Mouse (Mus musculus) intestine, embryonic 14.5 days (tissue): ENCODE measurements around the gene Olfr159. TPM values are rescaled to one million over a fixed set of nuclear protein-coding genes. Genes with fewer than 3 reads are reported as not detected.

ENCODE experiments used
- ATAC-seq: fragments of 200-750 bp; cut with Nextera tagmentation; replicated peaks from 2 replicates; pipeline ENCODE4 v1.8.0; 2017; ENCODE audit warnings: low read depth, moderate number of reproducible peaks, moderate TSS enrichment, moderate library complexity; ENCODE audit not compliant: low FRiP score, low TSS enrichment
- DNase-seq: peaks from one replicate; pipeline ENCODE4 v3.0.0-alpha.2; 2018; ENCODE audit warnings: low spot score
- H3K27ac ChIP-seq: fragments of 300-500 bp; sonication (generic); 2 replicates; pipeline ENCODE4 v1.5.1; 2014; ENCODE audit warnings: low read depth, mild to moderate bottlenecking, control low read depth
- H3K27me3 ChIP-seq: fragments of 300-500 bp; sonication (generic); replicated peaks from 2 replicates; pipeline ENCODE4 v1.6.1; 2014; ENCODE audit warnings: low read length, control low read depth; ENCODE audit not compliant: control insufficient read depth, insufficient read depth
- H3K36me3 ChIP-seq: fragments of 300-500 bp; sonication (generic); 2 replicates; pipeline ENCODE4 v1.6.1; 2014; ENCODE audit warnings: low read length, control low read depth; ENCODE audit not compliant: control insufficient read depth, insufficient read depth
- H3K4me1 ChIP-seq: fragments of 300-500 bp; sonication (generic); replicated peaks from 2 replicates; pipeline ENCODE4 v1.6.1; 2014; ENCODE audit warnings: low read length, control low read depth, mixed read lengths; ENCODE audit not compliant: control insufficient read depth, insufficient read depth
- H3K4me2 ChIP-seq: fragments of 300-500 bp; sonication (generic); 2 replicates; pipeline ENCODE4 v1.6.1; 2014; ENCODE audit warnings: low read length
- H3K4me3 ChIP-seq: fragments of 300-500 bp; sonication (generic); 2 replicates; pipeline ENCODE4 v1.5.1; 2014; ENCODE audit warnings: low read depth, low read length, control low read depth, mixed read lengths
- H3K9ac ChIP-seq: fragments of 300-500 bp; sonication (generic); 2 replicates; pipeline ENCODE4 v1.6.1; 2014; ENCODE audit warnings: mild to moderate bottlenecking, low read length
- H3K9me3 ChIP-seq: fragments of 300-500 bp; sonication (generic); 2 replicates; pipeline ENCODE4 v1.6.1; 2016; ENCODE audit warnings: low read length, control low read depth; ENCODE audit not compliant: control insufficient read depth
- WGBS: fragments of 180-500 bp; shearing (Covaris S2); extraction: QIAGEN DNeasy Blood & Tissue Kit; methylation state at CpG from one replicate; pipeline ENCODE4 v1.1.7; 2014; 5-methylcytosine and 5-hydroxymethylcytosine counted together
- polyA plus RNA-seq: library from polyadenylated mRNA; unstranded; fragments of >200 nt; fragmentation: Nextera tagmentation; extraction: Ambion mirVana; gene quantifications from 2 replicates; pipeline ENCODE4 v1.2.1, GENCODE M21; 2014

Olfr159 gene
- polyA plus RNA-seq, 1 experiment from 2014 or later: not detected

DNA sequence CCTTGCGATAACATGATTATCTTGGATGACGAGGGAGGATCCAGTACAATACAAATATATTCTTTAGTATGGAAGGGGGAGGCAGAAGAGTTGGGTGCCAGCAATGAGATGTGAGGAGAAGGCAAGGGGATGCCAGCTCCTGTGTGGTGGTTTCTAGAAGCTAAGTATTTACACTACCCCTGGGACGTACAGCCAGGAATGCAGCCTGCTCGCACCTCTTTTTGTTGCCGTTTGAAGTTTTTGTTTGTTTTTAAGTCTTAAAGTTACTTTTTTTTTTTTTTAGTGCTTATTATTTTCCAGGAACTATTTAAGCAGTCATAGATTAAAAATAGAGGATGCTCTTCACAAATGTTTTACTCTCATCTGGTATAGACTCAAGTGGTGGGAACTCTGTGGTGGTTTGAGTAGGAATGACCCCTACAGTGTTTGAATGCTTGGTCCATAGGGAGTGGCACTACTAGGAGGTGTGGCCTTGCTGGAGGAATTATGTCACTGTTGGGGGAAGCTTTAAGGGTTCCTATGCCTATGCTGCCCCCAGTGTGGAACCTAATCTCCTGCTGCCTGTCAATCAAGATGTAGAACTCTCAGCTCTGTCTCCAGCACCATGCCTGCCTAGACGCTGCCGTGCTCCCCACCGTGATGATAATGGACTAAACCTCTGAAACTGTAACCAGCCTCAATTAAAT, 31.7 kb downstream of the Olfr159 start:
- ATAC-seq (no peak), DNase-seq (no peak)
- no peak overlapping the region for H3K27ac ChIP-seq
- no peaks in the 10 kb centered on the region for H3K27me3 ChIP-seq
- H3K9me3 ChIP-seq: no peaks in the 10 kb centered on the region
- H3K4me1 ChIP-seq: no peaks in the 10 kb centered on the region
- no peaks in the 10 kb centered on the region for H3K36me3 ChIP-seq
- 59% methylated on average over 8 of the region's 8 CpGs for WGBS
- no peak overlapping the region for H3K9ac ChIP-seq
- no peak overlapping the region for H3K4me2 ChIP-seq
- no peak overlapping the region for H3K4me3 ChIP-seq

DNA sequence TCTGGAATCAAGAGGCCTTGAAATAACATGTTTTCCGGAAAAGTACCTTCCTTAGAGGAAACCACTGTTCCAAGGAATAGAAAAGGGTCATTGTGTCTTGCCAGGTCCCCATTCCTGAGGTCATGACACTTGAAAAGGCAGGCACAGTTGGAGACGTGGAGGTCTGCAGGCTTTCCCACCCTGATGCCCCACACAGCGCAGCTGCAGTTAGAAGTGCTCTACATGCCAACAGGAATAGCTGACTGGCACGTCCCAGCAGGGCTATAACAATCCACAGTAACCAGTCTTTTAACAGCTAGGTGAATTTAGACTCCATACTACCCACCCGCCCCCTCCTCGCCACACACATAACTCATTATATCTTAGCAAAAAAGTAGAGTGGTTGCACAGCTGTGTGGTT, 33.7 kb downstream of the Olfr159 start:
- Histone ChIP-seq H3K36me3 (no peaks in the 10 kb centered on the region), H3K27ac (no peak overlapping the region), H3K9me3 (no peaks in the 10 kb centered on the region), H3K9ac (no peak overlapping the region), H3K27me3 (no peaks in the 10 kb centered on the region), H3K4me2 (no peak overlapping the region), H3K4me3 (no peak overlapping the region), H3K4me1 (no peaks in the 10 kb centered on the region)
- ATAC-seq: no peak
- WGBS: 79% methylated on average over 6 of the region's 6 CpGs
- DNase-seq: no peak

DNA sequence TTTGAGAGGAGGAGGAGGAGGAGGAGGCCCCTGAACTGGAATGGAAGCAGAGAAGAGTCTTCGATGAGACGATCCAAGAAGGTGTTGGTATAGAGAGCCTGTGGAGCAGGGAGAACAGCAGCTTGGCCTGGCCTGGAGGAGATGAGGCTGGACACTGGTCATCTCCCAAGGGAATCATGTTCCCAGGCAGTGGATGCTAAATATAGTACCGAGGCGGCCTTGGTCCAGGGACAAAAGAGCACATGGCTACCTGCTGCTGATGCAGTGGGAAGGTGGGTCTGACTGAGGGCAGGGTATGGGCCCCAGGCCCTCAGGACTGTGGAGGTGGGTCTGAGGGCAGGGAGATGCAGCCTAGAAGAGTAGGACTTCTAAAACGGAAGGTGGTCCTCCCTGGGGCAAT, 37.6 kb downstream of the Olfr159 start:
- no peak overlapping the region for H3K27ac ChIP-seq
- no peak overlapping the region for H3K9ac ChIP-seq
- WGBS: 85% methylated on average over 5 of the region's 5 CpGs
- H3K36me3 ChIP-seq: no peaks in the 10 kb centered on the region
- peaks cover 9% of the 10 kb centered on the region for H3K4me1 ChIP-seq
- no peaks in the 10 kb centered on the region for H3K27me3 ChIP-seq
- ATAC-seq (no peak), DNase-seq (no peak)
- no peaks in the 10 kb centered on the region for H3K9me3 ChIP-seq
- no peak overlapping the region for H3K4me2 ChIP-seq
- H3K4me3 ChIP-seq: no peak overlapping the region

DNA sequence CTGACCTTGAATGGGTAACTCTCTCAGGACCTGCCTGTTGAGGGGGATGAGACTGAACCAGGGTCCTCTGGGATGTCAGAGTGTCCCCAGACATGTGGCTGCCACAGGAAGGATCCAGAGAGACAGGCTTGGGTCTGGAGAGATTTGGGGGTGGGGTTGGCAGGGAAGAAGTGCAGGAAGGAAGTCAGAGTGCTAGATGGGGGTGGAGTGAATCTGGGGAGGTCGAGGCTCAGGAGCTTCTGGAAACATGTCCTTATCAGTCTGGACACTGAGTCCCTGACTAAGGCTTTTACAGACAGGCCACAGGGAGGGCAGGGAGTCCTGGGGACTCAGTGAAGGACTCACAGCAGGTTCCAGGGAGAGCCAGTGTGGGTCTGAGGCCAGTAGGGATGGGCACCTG, 38.6 kb downstream of the Olfr159 start:
- Histone ChIP-seq H3K9me3 (no peaks in the 10 kb centered on the region), H3K4me3 (no peak overlapping the region), H3K4me2 (no peak overlapping the region), H3K27ac (no peak overlapping the region), H3K4me1 (peaks cover 17% of the 10 kb centered on the region), H3K36me3 (no peaks in the 10 kb centered on the region), H3K9ac (no peak overlapping the region), H3K27me3 (no peaks in the 10 kb centered on the region)
- ATAC-seq (no peak), DNase-seq (no peak)
- whole genome bisulfite sequencing: 12% methylated on average over 1 of the region's 1 CpGs

DNA sequence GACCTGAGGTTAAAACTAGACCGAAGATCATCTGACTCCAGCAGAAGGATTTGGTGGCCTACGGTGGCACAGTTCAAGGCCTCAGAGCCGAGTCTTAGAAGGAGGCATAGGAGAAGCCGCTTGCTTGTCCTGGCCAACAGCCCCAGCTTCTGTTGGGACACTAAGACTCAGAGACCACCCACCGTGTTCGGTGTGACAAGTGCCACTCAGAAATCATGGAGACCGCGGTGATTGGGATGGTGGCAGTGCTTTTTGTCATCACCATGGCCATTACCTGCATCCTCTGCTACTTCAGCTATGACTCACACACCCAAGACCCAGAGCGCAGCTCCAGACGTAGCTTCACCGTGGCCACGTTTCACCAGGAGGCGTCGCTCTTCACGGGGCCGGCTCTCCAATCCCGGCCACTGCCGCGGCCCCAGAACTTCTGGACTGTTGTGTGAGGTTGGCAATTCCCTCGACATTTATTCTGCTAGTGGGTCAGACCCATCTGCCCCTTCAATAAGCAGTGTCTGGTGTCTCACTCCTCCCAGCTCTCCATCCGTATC, 40.0 kb downstream of the Olfr159 start:
- Histone ChIP-seq H3K9me3 (no peaks in the 10 kb centered on the region), H3K4me3 (no peak overlapping the region), H3K9ac (no peak overlapping the region), H3K27me3 (no peaks in the 10 kb centered on the region), H3K4me1 (peaks cover 22% of the 10 kb centered on the region), H3K36me3 (no peaks in the 10 kb centered on the region), H3K27ac (no peak overlapping the region), H3K4me2 (no peak overlapping the region)
- DNase-seq: no peak
- 64% methylated on average over 21 of the region's 21 CpGs for WGBS
- ATAC-seq: no peak

DNA sequence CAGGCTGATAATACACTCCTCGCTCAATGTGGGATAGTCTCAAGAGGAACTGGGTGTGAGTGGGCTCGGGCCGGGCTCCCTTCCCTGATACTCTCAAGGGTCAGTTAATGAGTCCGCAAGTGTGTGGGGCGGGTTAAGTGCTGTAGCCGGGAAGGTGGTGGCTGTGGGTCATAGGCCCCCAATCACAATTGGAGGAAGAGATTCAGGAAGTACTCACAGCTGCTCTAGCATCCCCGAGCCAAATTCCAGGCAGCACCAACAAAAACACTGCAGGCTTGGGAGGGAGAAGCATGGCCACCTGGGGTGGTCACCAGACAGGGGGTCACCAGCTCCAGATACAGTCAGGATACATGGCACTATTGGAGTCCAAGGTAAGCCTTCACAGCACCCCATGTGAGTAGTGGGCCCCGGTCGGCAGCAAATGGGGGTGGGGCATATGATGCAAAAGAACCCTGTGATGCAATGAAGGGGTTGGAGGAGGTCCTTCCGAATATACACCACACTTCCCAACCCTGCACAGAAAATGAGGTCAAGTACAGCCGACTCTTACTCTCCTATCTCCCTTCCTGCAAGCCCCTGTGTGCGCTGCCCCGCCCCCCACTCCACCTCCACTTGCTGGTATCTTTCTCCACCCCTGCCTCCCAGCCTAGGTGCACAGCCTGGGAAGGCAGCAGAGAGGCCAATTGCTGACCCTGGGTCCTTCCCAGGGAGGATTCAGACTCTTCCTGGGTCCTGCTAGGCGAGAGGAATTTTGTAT, 40.8 kb downstream of the Olfr159 start, which contains the start of gene Spaar:
Gene Spaar (plus strand): TSS at position 241 of the 757 bp plus-strand sequence.
- Histone ChIP-seq H3K9ac (no peak within 1 kb of the TSS), H3K4me2 (no peak within 1 kb of the TSS)
- ATAC-seq: no peak

DNA sequence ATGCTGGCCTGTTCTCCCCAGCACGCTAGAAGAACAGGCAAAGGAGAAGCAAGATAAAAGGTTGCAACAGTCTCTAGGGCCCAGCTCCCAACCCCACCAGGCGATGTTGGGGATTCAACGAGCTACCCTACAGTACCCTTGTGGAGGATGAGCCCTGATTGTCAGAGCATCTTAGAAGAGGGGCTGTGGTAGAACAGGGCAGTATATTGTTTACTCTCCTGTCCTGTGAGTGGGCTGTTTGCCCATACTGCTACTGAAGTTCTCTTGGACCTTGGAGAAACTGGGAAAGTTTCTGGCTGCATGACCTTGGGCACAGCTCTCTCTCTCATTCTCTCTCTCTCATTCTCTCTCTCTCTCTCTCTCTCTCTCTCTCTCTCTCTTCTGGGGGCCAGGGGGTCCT, 41.7 kb downstream of the Olfr159 start:
- Histone ChIP-seq H3K4me1 (peaks cover 22% of the 10 kb centered on the region), H3K9me3 (no peaks in the 10 kb centered on the region), H3K4me3 (no peak overlapping the region), H3K27ac (peak overlapping the region; percentile 57; the same call in 1 of the 2 replicates), H3K9ac (no peak overlapping the region), H3K4me2 (no peak overlapping the region), H3K27me3 (no peaks in the 10 kb centered on the region), H3K36me3 (no peaks in the 10 kb centered on the region)
- ATAC-seq: no peak
- DNase-seq: no peak
- WGBS: 74% methylated on average over 3 of the region's 3 CpGs

More for the DNA sequence above, 40.8 kb downstream of the Olfr159 start, which contains the start of gene Spaar:
- no peak for DNase-seq
- WGBS: 53% methylated on average over 14 of the region's 14 CpGs
- Histone ChIP-seq H3K36me3 (no peaks in the 10 kb centered on the region), H3K4me3 (no peak within 1 kb of the TSS), H3K9me3 (no peaks in the 10 kb centered on the region), H3K4me1 (peaks cover 22% of the 10 kb centered on the region), H3K27ac (peak within 1 kb of the TSS; percentile 57; the same call in 1 of the 2 replicates), H3K27me3 (no peaks in the 10 kb centered on the region)

DNA sequence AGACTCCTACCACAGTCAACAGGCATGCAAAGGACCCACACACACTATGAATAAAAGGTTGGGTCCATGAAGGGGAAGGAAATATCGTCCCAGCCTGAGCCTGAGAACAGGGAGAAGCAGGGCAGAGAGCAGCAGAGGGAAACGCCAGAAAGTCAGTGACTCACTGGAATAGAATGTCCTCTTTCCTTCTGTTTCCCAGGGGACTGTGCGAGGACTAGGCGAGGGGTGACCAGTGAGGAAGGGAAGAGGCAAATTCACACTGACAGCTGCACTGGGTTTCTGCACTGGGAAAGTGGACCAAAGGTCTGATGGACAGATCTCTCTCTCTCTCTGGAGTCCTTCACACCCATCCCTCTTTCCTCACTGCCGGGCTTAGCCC, 42.2 kb downstream of the Olfr159 start:
- Histone ChIP-seq H3K4me3 (no peak overlapping the region), H3K27me3 (no peaks in the 10 kb centered on the region), H3K36me3 (no peaks in the 10 kb centered on the region), H3K27ac (peak overlapping the region; percentile 57; the same call in 1 of the 2 replicates), H3K9me3 (no peaks in the 10 kb centered on the region), H3K4me1 (peaks cover 22% of the 10 kb centered on the region), H3K4me2 (no peak overlapping the region), H3K9ac (no peak overlapping the region)
- no peak for DNase-seq
- no peak for ATAC-seq
- 25% methylated on average over 5 of the region's 5 CpGs for WGBS
